Mouse (Mus musculus): ENCODE results near the gene Scyl2.

Gene Scyl2

DNA sequence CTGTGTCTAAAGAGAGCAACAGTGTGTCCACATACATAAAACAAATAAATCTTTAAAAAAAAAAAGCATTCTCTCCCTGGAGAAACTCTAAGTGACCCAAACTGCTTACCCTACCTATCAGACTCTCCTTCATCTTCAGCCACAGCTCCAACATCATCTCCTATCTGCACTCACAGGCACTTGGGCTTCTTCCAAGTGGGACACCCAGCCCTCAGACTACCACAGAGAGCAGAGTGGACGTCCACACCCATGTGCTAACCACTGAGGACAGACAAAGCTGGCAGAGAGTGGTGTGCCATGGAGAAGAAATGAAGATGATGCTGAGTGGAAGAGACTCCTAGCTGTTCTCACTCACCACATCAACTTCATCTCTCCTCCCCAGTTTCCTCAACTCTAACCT lies 90.6 kb downstream of the Scyl2 start:
- no peak for DNase-seq (ENCODE audit: low spot score in 2 of 2)

DNA sequence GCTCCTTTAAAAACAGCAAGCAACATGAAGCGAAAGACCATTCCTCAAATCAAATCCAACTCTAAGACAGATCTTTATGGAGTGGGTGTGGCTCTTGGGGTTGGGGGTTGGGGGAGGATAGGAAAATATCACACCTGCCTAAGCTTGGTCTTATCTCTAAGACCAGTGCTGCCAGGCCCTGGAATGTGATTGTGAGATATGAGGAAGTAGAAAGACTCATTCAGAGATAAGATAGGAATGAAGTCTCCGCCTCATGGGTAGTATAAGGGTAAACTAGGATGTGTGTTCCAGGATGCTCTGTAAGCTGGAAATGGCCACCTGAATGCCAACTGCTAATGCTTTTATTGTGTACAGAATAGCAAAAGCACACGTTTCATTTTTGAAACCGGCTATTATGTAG lies 91.8 kb downstream of the Scyl2 start:
- no peak for DNase-seq (ENCODE audit: low spot score in 2 of 2)

DNA sequence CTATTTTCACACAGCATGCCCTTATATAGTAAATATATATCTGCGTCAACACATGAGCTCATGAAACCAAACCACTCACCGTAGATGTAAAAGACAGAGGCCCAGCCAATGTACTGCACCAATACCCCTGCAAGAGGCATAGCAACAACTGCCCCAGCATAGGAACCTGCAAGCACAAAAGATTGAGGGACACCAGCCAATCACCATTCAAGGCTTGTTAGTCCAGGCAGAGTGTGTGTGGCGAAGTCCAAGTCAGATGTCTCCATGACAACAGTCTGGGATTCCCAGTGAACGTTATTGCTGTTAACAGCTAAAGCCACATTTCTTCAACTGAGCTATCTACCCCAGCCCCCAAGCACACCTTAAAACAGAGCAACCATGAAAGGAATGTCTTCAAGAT lies 93.3 kb downstream of the Scyl2 start:
- no peak for DNase-seq (ENCODE audit: low spot score in 2 of 2)

DNA sequence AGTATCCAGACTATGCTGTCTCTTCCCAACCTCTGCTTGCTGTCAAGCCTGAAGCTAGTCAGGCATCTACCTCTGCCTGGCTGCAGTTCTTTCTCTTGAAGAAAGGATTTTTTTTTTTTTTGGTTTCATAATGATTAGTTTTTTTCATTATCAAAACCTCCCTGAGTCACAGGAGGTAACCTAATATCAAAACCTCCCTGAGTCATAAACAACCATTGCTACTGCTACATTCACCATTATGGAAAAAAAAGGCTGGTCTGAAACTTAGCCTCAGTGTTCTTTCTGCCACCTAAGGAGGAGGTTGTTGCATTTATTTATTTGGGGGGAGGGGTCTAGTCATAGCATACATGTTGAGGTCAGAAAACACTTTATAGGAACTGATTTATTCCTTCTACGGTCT lies 96.2 kb downstream of the Scyl2 start:
- DNase-seq (ENCODE audit: low spot score in 2 of 2): no peak
